Comparison of ENCODE assay signal across 21 mouse cellular contexts in genomic region chr11:94282291-94282690, GRCm38 (mm10). TPM values are rescaled to one million over a fixed set of nuclear protein-coding genes. Genes with fewer than 3 reads are reported as not detected.
DNase-seq lines count a peak whose midpoint lies in the region; ATAC-seq and TF ChIP-seq lines count a peak whose summit lies in the region.
"Had no signal": no experiment of that assay in that cellular context is flagged by ENCODE, and none has a peak within 500 bp of the region (broad histone marks: within the 10 kb centered on the region; RNA-seq: fewer than 3 reads in every experiment).

No protein-coding gene starts in this region.

- no peaks in the 10 kb centered on the region for H3K9me3 ChIP-seq in heart, embryonic 14.5 days (ENCODE audit: control insufficient read depth, low read length)
- H3K9me3 ChIP-seq in stomach, embryonic 15.5 days, result no peaks in the 10 kb centered on the region
- H3K9me3 ChIP-seq in stomach, postnatal 0 days (ENCODE audit: control insufficient read depth, low read length), result no peaks in the 10 kb centered on the region
- H3K9me3 ChIP-seq in intestine, embryonic 16.5 days (ENCODE audit: control insufficient read depth, low read length), result no peaks in the 10 kb centered on the region
- H3K9me3 ChIP-seq in lung, postnatal 0 days (ENCODE audit: low read length), result no peaks in the 10 kb centered on the region
- H3K9me3 ChIP-seq: G1E; limb, embryonic 15.5 days; midbrain, embryonic 13.5 days had no signal

- H3K36me3 ChIP-seq in heart, embryonic 14.5 days (ENCODE audit: control insufficient read depth, insufficient read depth, low read length), result peaks cover 36% of the 10 kb centered on the region
- H3K36me3 ChIP-seq in stomach, embryonic 15.5 days, result peaks cover 24% of the 10 kb centered on the region
- H3K36me3 ChIP-seq in stomach, postnatal 0 days (ENCODE audit: control insufficient read depth, insufficient read depth, low read length), result no peaks in the 10 kb centered on the region; the same call in 1 of the 2 replicates
- H3K36me3 ChIP-seq in intestine, embryonic 16.5 days (ENCODE audit: control insufficient read depth, insufficient read depth, low read length), result no peaks in the 10 kb centered on the region; the same call in 1 of the 2 replicates
- no peaks in the 10 kb centered on the region for H3K36me3 ChIP-seq in lung, postnatal 0 days (ENCODE audit: insufficient read depth, low read length)

- TF ChIP-seq EP300 in stomach, postnatal 0 days (optimal IDR thresholded peaks at IDR 0.05), result no peak
- no peak for TF ChIP-seq EP300 in lung, postnatal 0 days (IDR thresholded peaks at IDR 0.05)

- H3K9ac ChIP-seq in heart, embryonic 14.5 days (ENCODE audit: low read length), result no peak overlapping the region
- no peak overlapping the region for H3K9ac ChIP-seq in stomach, embryonic 15.5 days
- no peak overlapping the region for H3K9ac ChIP-seq in stomach, postnatal 0 days (ENCODE audit: low read length)
- peak overlapping the region; percentile 52 for H3K9ac ChIP-seq in intestine, embryonic 16.5 days (ENCODE audit: low read depth, low read length)
- no peak overlapping the region for H3K9ac ChIP-seq in lung, postnatal 0 days (replicated peaks; ENCODE audit: low read depth)
- H3K9ac ChIP-seq: limb, embryonic 15.5 days; midbrain, embryonic 13.5 days had no signal

- H3K27ac ChIP-seq in heart, embryonic 14.5 days (replicated peaks in 1 of 2; ENCODE audit: control insufficient read depth in 1 of 2, insufficient read depth in 1 of 2, low read depth in 2 of 2, low read length in 2 of 2), result peak overlapping the region; percentile 1 to 37; a peak in 2 of 4 replicates
- H3K27ac ChIP-seq in stomach, embryonic 15.5 days, result peak overlapping the region; percentile 67; the same call in 1 of the 2 replicates
- no peak overlapping the region for H3K27ac ChIP-seq in stomach, postnatal 0 days (replicated peaks)
- peak overlapping the region; percentile 94 for H3K27ac ChIP-seq in intestine, embryonic 16.5 days (ENCODE audit: low read length)
- H3K27ac ChIP-seq in lung, postnatal 0 days (ENCODE audit: low read length), result no peak overlapping the region
- H3K27ac ChIP-seq: midbrain, embryonic 13.5 days had no signal

- no peak overlapping the region for H3K4me2 ChIP-seq in heart, embryonic 14.5 days (ENCODE audit: low read length)
- H3K4me2 ChIP-seq in stomach, embryonic 15.5 days, result no peak overlapping the region
- no peak overlapping the region for H3K4me2 ChIP-seq in stomach, postnatal 0 days (replicated peaks; ENCODE audit: low read depth)
- peak overlapping the region; percentile 24; the same call in 1 of the 2 replicates for H3K4me2 ChIP-seq in intestine, embryonic 16.5 days (ENCODE audit: low read depth, low read length)
- H3K4me2 ChIP-seq in lung, postnatal 0 days (replicated peaks; ENCODE audit: low read depth, low read length), result no peak overlapping the region
- H3K4me2 ChIP-seq: limb, embryonic 15.5 days; midbrain, embryonic 13.5 days had no signal

- no peak for DNase-seq in heart, postnatal 25 days (ENCODE audit: low spot score)
- no peak for DNase-seq in stomach, postnatal 0 days (ENCODE audit: low spot score)
- no peak for DNase-seq in lung, postnatal 0 days (ENCODE audit: low spot score)
- DNase-seq in layer of hippocampus, postnatal 10 days (ENCODE audit: low spot score in 2 of 2), result no peak
- DNase-seq: embryo, embryonic 11 days; kidney, adult 9 months; kidney, postnatal 36 days; layer of hippocampus, postnatal 36 days had no signal

- H3K4me3 ChIP-seq in heart, embryonic 14.5 days (ENCODE audit: control insufficient read depth in 1 of 2, insufficient read depth in 1 of 2, low read depth in 1 of 2, low read length in 2 of 2), result no peak overlapping the region
- no peak overlapping the region for H3K4me3 ChIP-seq in stomach, embryonic 15.5 days (replicated peaks)
- no peak overlapping the region for H3K4me3 ChIP-seq in stomach, postnatal 0 days (ENCODE audit: low read depth, low read length)
- peak overlapping the region; percentile 40 for H3K4me3 ChIP-seq in intestine, embryonic 16.5 days (ENCODE audit: low read length)
- no peak overlapping the region for H3K4me3 ChIP-seq in lung, postnatal 0 days (ENCODE audit: low read depth, low read length)
- H3K4me3 ChIP-seq: limb, embryonic 15.5 days; midbrain, embryonic 13.5 days had no signal

- TF ChIP-seq CTCF in stomach, postnatal 0 days (IDR thresholded peaks at IDR 0.05; ENCODE audit: low read depth), result no peak
- TF ChIP-seq CTCF in lung, postnatal 0 days (IDR thresholded peaks at IDR 0.05), result no peak

- H3K4me1 ChIP-seq in heart, embryonic 14.5 days (ENCODE audit: control insufficient read depth in 2 of 2, insufficient read depth in 2 of 2, low read length in 2 of 2), result peaks cover 0 to 18% of the 10 kb centered on the region in 2 experiments; a peak in 2 of 4 replicates
- peaks cover 3% of the 10 kb centered on the region; the same call in 1 of the 2 replicates for H3K4me1 ChIP-seq in stomach, embryonic 15.5 days
- no peaks in the 10 kb centered on the region for H3K4me1 ChIP-seq in stomach, postnatal 0 days (replicated peaks; ENCODE audit: control insufficient read depth, insufficient read depth)
- H3K4me1 ChIP-seq in intestine, embryonic 16.5 days (ENCODE audit: control insufficient read depth, insufficient read depth, low read length), result peaks cover 9% of the 10 kb centered on the region; the same call in 1 of the 2 replicates
- no peaks in the 10 kb centered on the region; the same call in 1 of the 2 replicates for H3K4me1 ChIP-seq in lung, postnatal 0 days (ENCODE audit: insufficient read depth, low read depth, low read length)

- no peak for ATAC-seq in heart, embryonic 14.5 days (ENCODE audit: insufficient number of reproducible peaks, insufficient read depth, low FRiP score, low read depth)
- ATAC-seq in stomach, embryonic 15.5 days (ENCODE audit: insufficient read depth, low FRiP score, low read depth), result no peak
- no peak for ATAC-seq in stomach, postnatal 0 days (ENCODE audit: low FRiP score, low TSS enrichment)
- no peak for ATAC-seq in intestine, embryonic 16.5 days
- ATAC-seq in lung, postnatal 0 days, result no peak
- ATAC-seq: CD4-positive, CD25-positive, alpha-beta regulatory T cell, adult 4 months; midbrain, embryonic 13.5 days had no signal

- 51% methylated on average over 5 of the region's 5 CpGs for WGBS in heart, embryonic 14.5 days
- WGBS in stomach, embryonic 15.5 days, result 62% methylated on average over 5 of the region's 5 CpGs
- WGBS in stomach, postnatal 0 days, result 54% methylated on average over 5 of the region's 5 CpGs
- WGBS in intestine, embryonic 16.5 days, result 51% methylated on average over 5 of the region's 5 CpGs
- 52% methylated on average over 5 of the region's 5 CpGs for WGBS in lung, postnatal 0 days

- no peaks in the 10 kb centered on the region for H3K27me3 ChIP-seq in heart, embryonic 14.5 days (ENCODE audit: control insufficient read depth, insufficient read depth, low read length)
- H3K27me3 ChIP-seq in stomach, embryonic 15.5 days (replicated peaks), result no peaks in the 10 kb centered on the region
- no peaks in the 10 kb centered on the region for H3K27me3 ChIP-seq in stomach, postnatal 0 days (ENCODE audit: control insufficient read depth, insufficient read depth, low read length)
- H3K27me3 ChIP-seq in intestine, embryonic 16.5 days (replicated peaks; ENCODE audit: control insufficient read depth, insufficient read depth, low read length), result no peaks in the 10 kb centered on the region
- no peaks in the 10 kb centered on the region for H3K27me3 ChIP-seq in lung, postnatal 0 days (replicated peaks; ENCODE audit: insufficient read depth, low read length)
- H3K27me3 ChIP-seq: limb, embryonic 15.5 days; midbrain, embryonic 13.5 days had no signal

- intact Hi-C loops in heart, postnatal 25 days (cut with DNase I), result no loop called here

RNA-seq across cellular contexts. Expression of gene Gm21885, which starts 0.6 kb away (rescaled TPM):
- polyA plus RNA-seq in heart, embryonic 14.5 days (2014; fragmentation: Nextera tagmentation; extraction: Ambion mirVana), result 0.36 and 1.1 TPM in 2 replicates
- total RNA-seq in heart, postnatal 25 days (2021), result not detected
- polyA plus RNA-seq in stomach, embryonic 15.5 days (2015; fragmentation: Nextera tagmentation; extraction: Ambion mirVana), result 6.4 and 10.9 TPM in 2 replicates
- polyA plus RNA-seq in stomach, postnatal 0 days (2015; fragmentation: Nextera tagmentation; extraction: Ambion mirVana), result not detected in 2 replicates
- 92.1 and 137 TPM in 2 replicates for polyA plus RNA-seq in intestine, embryonic 16.5 days (2015; fragmentation: Nextera tagmentation; extraction: Ambion mirVana)
- polyA plus RNA-seq in lung, postnatal 0 days (2015; fragmentation: Nextera tagmentation; extraction: Ambion mirVana), result not detected in 2 replicates
- total RNA-seq in layer of hippocampus, postnatal 10 days (2021), result not detected
- total RNA-seq: adrenal gland, postnatal 25 days; G1E; gastrocnemius, adult 8-10 months; heart, postnatal 4 days; layer of hippocampus, postnatal 36 days; left cerebral cortex, postnatal 25 days; megakaryocyte progenitor cell, adult 5-6 weeks had no signal
- polyA plus RNA-seq: G1E; midbrain, embryonic 13.5 days; thymus, postnatal 0 days had no signal

RNA-seq across cellular contexts. Expression of gene Wfikkn2, which starts 36.5 kb away (rescaled TPM):
- polyA plus RNA-seq in heart, embryonic 14.5 days (2014; fragmentation: Nextera tagmentation; extraction: Ambion mirVana), result 1.3 and 1.6 TPM in 2 replicates
- 1 to 10 TPM; 2.3 to 3.1 TPM for total RNA-seq in heart, postnatal 25 days (2021)
- 2.7 and 2.9 TPM in 2 replicates for polyA plus RNA-seq in stomach, embryonic 15.5 days (2015; fragmentation: Nextera tagmentation; extraction: Ambion mirVana)
- polyA plus RNA-seq in stomach, postnatal 0 days (2015; fragmentation: Nextera tagmentation; extraction: Ambion mirVana), result 1.4 and 1.9 TPM in 2 replicates
- polyA plus RNA-seq in intestine, embryonic 16.5 days (2015; fragmentation: Nextera tagmentation; extraction: Ambion mirVana), result 1.8 and 2.2 TPM in 2 replicates
- 0.46 and 0.60 TPM in 2 replicates for polyA plus RNA-seq in lung, postnatal 0 days (2015; fragmentation: Nextera tagmentation; extraction: Ambion mirVana)
- 1 to 10 TPM; 1.5 to 2.0 TPM for total RNA-seq in layer of hippocampus, postnatal 10 days (2021)

RNA-seq across cellular contexts. Expression of gene Luc7l3, which starts 39.5 kb away (rescaled TPM):
- 61.9 and 62.9 TPM in 2 replicates for polyA plus RNA-seq in heart, embryonic 14.5 days (2014; fragmentation: Nextera tagmentation; extraction: Ambion mirVana)
- 10 to 100 TPM; 31.4 to 37.7 TPM for total RNA-seq in heart, postnatal 25 days (2021)
- 116 TPM in 2 replicates for polyA plus RNA-seq in stomach, embryonic 15.5 days (2015; fragmentation: Nextera tagmentation; extraction: Ambion mirVana)
- polyA plus RNA-seq in stomach, postnatal 0 days (2015; fragmentation: Nextera tagmentation; extraction: Ambion mirVana), result 50.0 and 51.2 TPM in 2 replicates
- polyA plus RNA-seq in intestine, embryonic 16.5 days (2015; fragmentation: Nextera tagmentation; extraction: Ambion mirVana), result 65.5 and 74.6 TPM in 2 replicates
- polyA plus RNA-seq in lung, postnatal 0 days (2015; fragmentation: Nextera tagmentation; extraction: Ambion mirVana), result 79.4 and 84.0 TPM in 2 replicates
- total RNA-seq in layer of hippocampus, postnatal 10 days (2021), result 100 to 1,000 TPM; 127 to 142 TPM

RNA-seq across cellular contexts. Expression of gene Ankrd40, which starts 45.5 kb away (rescaled TPM):
- polyA plus RNA-seq in heart, embryonic 14.5 days (2014; fragmentation: Nextera tagmentation; extraction: Ambion mirVana), result 46.1 and 59.2 TPM in 2 replicates
- total RNA-seq in heart, postnatal 25 days (2021), result 100 to 1,000 TPM; 263 to 280 TPM
- 24.2 and 27.3 TPM in 2 replicates for polyA plus RNA-seq in stomach, embryonic 15.5 days (2015; fragmentation: Nextera tagmentation; extraction: Ambion mirVana)
- 14.8 and 15.6 TPM in 2 replicates for polyA plus RNA-seq in stomach, postnatal 0 days (2015; fragmentation: Nextera tagmentation; extraction: Ambion mirVana)
- 11.8 and 11.9 TPM in 2 replicates for polyA plus RNA-seq in intestine, embryonic 16.5 days (2015; fragmentation: Nextera tagmentation; extraction: Ambion mirVana)
- 33.3 and 33.6 TPM in 2 replicates for polyA plus RNA-seq in lung, postnatal 0 days (2015; fragmentation: Nextera tagmentation; extraction: Ambion mirVana)
- 10 to 100 TPM; 74.1 to 83.6 TPM for total RNA-seq in layer of hippocampus, postnatal 10 days (2021)

Comparison
In these comparisons a context has a peak if more than half of its experiments do, and no peak if none do; other contexts are left out.
1. H3K27ac ChIP-seq: peak in heart, embryonic 14.5 days (2 of 2), stomach, embryonic 15.5 days (single experiment) and intestine, embryonic 16.5 days (single experiment); none in stomach, postnatal 0 days (single experiment) and lung, postnatal 0 days (single experiment).